Mouse (Mus musculus): ENCODE measurements around the gene Rad51d.

DNA sequence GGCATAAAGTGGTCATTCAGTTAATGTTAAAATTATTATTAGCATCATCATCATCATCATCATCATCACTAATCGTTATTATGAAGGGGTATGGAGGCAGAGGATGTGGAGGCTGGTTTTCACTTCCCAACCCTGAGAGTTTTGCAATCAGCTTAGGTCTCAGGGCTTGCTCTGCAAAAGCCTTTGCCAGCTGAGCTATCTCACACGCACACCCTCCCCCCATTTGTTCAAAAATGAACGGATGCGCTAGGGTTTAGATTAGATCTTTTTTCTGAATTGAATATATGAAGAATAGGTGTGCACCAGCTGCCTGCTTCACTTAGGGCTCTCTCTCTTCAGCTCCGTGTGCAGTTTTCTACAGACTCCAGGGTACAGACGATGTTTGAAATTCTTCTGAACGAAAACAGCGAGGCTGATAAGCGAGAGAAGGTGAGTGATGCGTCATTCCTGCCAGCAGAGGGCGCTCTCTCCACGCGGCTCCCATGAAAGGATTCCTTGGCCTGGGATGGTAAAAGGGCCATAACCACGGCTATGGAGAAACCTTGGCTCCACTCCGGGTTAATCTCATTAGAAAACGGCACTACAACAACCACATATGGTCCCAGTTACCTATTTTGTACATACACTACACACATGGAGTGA lies 24.4 kb upstream of the Rad51d start:
- TF ChIP-seq CTCF (IDR thresholded peaks at IDR 0.05; ENCODE audit: low read depth) (peak; percentile 99), EP300 (IDR thresholded peaks at IDR 0.05; ENCODE audit: low read depth) (no peak)

Measured in liver, postnatal 0 days (tissue).